Mouse (Mus musculus): Measurements from ENCODE around the gene Lce1k. TPM values are rescaled to one million over a fixed set of nuclear protein-coding genes. Genes with fewer than 3 reads are reported as not detected.

The Lce1k gene
- not detected for polyA plus RNA-seq (2014; fragmentation: Illumina TruSeq; extraction: RNeasy Lipid Tissue Mini Kit (QIAGEN cat#74804); ENCODE audit: low read depth, low replicate concordance)

GRCm38 (mm10) chr3:92807791-92808190, at the start of gene Lce1k:
Gene Lce1k (minus strand): TSS chr3:92807891.

GRCm38 (mm10) chr3:92851186-92851585, 43.5 kb upstream of the Lce1k start, which contains the start of gene Lce1l:
Gene Lce1l (minus strand): TSS chr3:92851286.

DNA sequence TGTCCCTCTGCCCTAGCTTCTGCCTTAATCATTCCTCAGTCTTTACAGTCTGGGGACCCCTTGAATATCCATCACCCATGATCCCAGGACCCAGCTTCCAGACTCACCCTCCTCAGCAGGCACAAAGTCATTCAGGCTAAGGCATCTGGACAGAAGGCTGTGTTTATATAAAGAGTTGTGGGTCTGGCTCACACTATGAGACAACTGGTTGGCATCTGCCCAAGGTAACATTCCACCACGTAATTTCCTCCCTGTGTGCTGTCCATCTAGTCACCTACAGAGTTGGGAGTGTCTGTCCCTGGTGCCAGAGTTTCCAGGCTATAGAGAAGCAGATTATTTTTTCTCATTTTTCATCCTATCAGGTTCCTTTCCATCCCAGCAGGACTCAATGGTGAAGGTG, 19.4 kb upstream of the Lce1k start, which contains the start of gene Kprp:
Kprp (minus strand) TSS at position 140 of the 400 bp plus-strand sequence.

DNA sequence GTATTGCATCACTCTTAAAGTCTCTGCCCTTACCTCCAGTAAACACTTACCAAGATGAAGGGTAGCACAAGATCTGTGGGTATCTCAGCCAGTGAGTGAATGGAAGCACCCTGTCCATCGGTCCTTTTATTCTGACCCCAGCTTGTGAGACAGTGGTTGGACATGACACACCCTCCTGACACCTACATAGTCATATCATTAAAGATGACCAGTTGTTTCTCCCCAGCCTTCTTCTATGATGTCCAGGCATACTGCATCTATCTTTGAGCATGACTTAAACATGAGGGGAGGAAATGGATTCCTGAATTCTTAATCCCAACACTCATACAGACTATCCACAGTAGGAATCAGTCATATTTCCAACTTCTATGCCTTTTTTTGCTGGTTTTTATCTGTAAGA, 17.3 kb downstream of the Lce1k start, which contains the start of gene Lce1j:
Lce1j (minus strand) TSS at position 101 of the 400 bp plus-strand sequence.

GRCm38 (mm10) chr3:92778799-92779198, 28.9 kb downstream of the Lce1k start, which contains the start of gene Lce1i:
Gene Lce1i (minus strand): TSS chr3:92778899.

DNA sequence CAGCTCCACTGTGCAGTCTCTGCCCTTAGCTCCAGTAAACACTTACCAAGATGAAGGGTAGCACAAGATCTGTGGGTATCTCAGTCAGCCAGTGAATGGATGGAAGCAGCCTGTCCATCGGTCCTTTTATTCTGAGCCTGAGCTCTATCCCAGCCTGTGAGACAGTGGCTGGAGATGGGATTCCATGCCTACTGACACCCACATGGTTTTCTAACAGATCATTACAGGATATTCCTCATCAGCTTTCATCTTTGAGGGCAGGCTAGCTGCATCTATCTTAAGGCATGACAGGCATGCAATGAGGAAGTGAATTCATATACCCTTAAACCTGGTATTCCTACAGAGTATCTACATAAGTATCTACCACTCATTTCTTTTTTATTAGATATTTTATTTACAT, 42.7 kb downstream of the Lce1k start, which contains the start of gene Lce1h:
Lce1h (minus strand) TSS at position 101 of the 400 bp plus-strand sequence.

Other genes with a start within 250 kb of the Lce1k start
- gene Ivl, start 234.2 kb downstream of the Lce1k start, polyA plus RNA-seq (2014; fragmentation: Illumina TruSeq; extraction: RNeasy Lipid Tissue Mini Kit (QIAGEN cat#74804); ENCODE audit: low read depth, low replicate concordance): not detected
- gene Smcp, start 218.9 kb downstream of the Lce1k start, polyA plus RNA-seq (2014; fragmentation: Illumina TruSeq; extraction: RNeasy Lipid Tissue Mini Kit (QIAGEN cat#74804); ENCODE audit: low read depth, low replicate concordance): 191 TPM
- not detected for gene 2210017I01Rik, start 200.4 kb downstream of the Lce1k start, polyA plus RNA-seq (2014; fragmentation: Illumina TruSeq; extraction: RNeasy Lipid Tissue Mini Kit (QIAGEN cat#74804); ENCODE audit: low read depth, low replicate concordance)
- not detected for gene Lce6a, start 186.2 kb downstream of the Lce1k start, polyA plus RNA-seq (2014; fragmentation: Illumina TruSeq; extraction: RNeasy Lipid Tissue Mini Kit (QIAGEN cat#74804); ENCODE audit: low read depth, low replicate concordance)
- gene Lce1a1, start 159.6 kb downstream of the Lce1k start, polyA plus RNA-seq (2014; fragmentation: Illumina TruSeq; extraction: RNeasy Lipid Tissue Mini Kit (QIAGEN cat#74804); ENCODE audit: low read depth, low replicate concordance): not detected
- not detected for gene Lce1b, start 151.0 kb downstream of the Lce1k start, polyA plus RNA-seq (2014; fragmentation: Illumina TruSeq; extraction: RNeasy Lipid Tissue Mini Kit (QIAGEN cat#74804); ENCODE audit: low read depth, low replicate concordance)
- not detected for gene Lce1a2, start 137.6 kb downstream of the Lce1k start, polyA plus RNA-seq (2014; fragmentation: Illumina TruSeq; extraction: RNeasy Lipid Tissue Mini Kit (QIAGEN cat#74804); ENCODE audit: low read depth, low replicate concordance)
- gene Lce1c, start 128.6 kb downstream of the Lce1k start, polyA plus RNA-seq (2014; fragmentation: Illumina TruSeq; extraction: RNeasy Lipid Tissue Mini Kit (QIAGEN cat#74804); ENCODE audit: low read depth, low replicate concordance): not detected
- not detected for gene Lce1d, start 120.7 kb downstream of the Lce1k start, polyA plus RNA-seq (2014; fragmentation: Illumina TruSeq; extraction: RNeasy Lipid Tissue Mini Kit (QIAGEN cat#74804); ENCODE audit: low read depth, low replicate concordance)
- not detected for gene Lce1e, start 98.8 kb downstream of the Lce1k start, polyA plus RNA-seq (2014; fragmentation: Illumina TruSeq; extraction: RNeasy Lipid Tissue Mini Kit (QIAGEN cat#74804); ENCODE audit: low read depth, low replicate concordance)
- gene Lce1f, start 87.5 kb downstream of the Lce1k start, polyA plus RNA-seq (2014; fragmentation: Illumina TruSeq; extraction: RNeasy Lipid Tissue Mini Kit (QIAGEN cat#74804); ENCODE audit: low read depth, low replicate concordance): not detected
- gene Gm38119, start 68.8 kb downstream of the Lce1k start, polyA plus RNA-seq (2014; fragmentation: Illumina TruSeq; extraction: RNeasy Lipid Tissue Mini Kit (QIAGEN cat#74804); ENCODE audit: low read depth, low replicate concordance): not detected
- not detected for gene Lce1g, start 55.6 kb downstream of the Lce1k start, polyA plus RNA-seq (2014; fragmentation: Illumina TruSeq; extraction: RNeasy Lipid Tissue Mini Kit (QIAGEN cat#74804); ENCODE audit: low read depth, low replicate concordance)
- gene Lce1h, start 42.8 kb downstream of the Lce1k start, polyA plus RNA-seq (2014; fragmentation: Illumina TruSeq; extraction: RNeasy Lipid Tissue Mini Kit (QIAGEN cat#74804); ENCODE audit: low read depth, low replicate concordance): not detected
- not detected for gene Lce1i, start 29.0 kb downstream of the Lce1k start, polyA plus RNA-seq (2014; fragmentation: Illumina TruSeq; extraction: RNeasy Lipid Tissue Mini Kit (QIAGEN cat#74804); ENCODE audit: low read depth, low replicate concordance)
- gene Lce1j, start 17.4 kb downstream of the Lce1k start, polyA plus RNA-seq (2014; fragmentation: Illumina TruSeq; extraction: RNeasy Lipid Tissue Mini Kit (QIAGEN cat#74804); ENCODE audit: low read depth, low replicate concordance): not detected
- not detected for gene Kprp, start 19.4 kb upstream of the Lce1k start, polyA plus RNA-seq (2014; fragmentation: Illumina TruSeq; extraction: RNeasy Lipid Tissue Mini Kit (QIAGEN cat#74804); ENCODE audit: low read depth, low replicate concordance)
- not detected for gene Lce1l, start 43.4 kb upstream of the Lce1k start, polyA plus RNA-seq (2014; fragmentation: Illumina TruSeq; extraction: RNeasy Lipid Tissue Mini Kit (QIAGEN cat#74804); ENCODE audit: low read depth, low replicate concordance)
- gene 2310050C09Rik, start 62.3 kb upstream of the Lce1k start, polyA plus RNA-seq (2014; fragmentation: Illumina TruSeq; extraction: RNeasy Lipid Tissue Mini Kit (QIAGEN cat#74804); ENCODE audit: low read depth, low replicate concordance): not detected
- not detected for gene Lce3a, start 118.3 kb upstream of the Lce1k start, polyA plus RNA-seq (2014; fragmentation: Illumina TruSeq; extraction: RNeasy Lipid Tissue Mini Kit (QIAGEN cat#74804); ENCODE audit: low read depth, low replicate concordance)
- gene Lce3b, start 125.1 kb upstream of the Lce1k start, polyA plus RNA-seq (2014; fragmentation: Illumina TruSeq; extraction: RNeasy Lipid Tissue Mini Kit (QIAGEN cat#74804); ENCODE audit: low read depth, low replicate concordance): not detected
- not detected for gene Lce3c, start 136.6 kb upstream of the Lce1k start, polyA plus RNA-seq (2014; fragmentation: Illumina TruSeq; extraction: RNeasy Lipid Tissue Mini Kit (QIAGEN cat#74804); ENCODE audit: low read depth, low replicate concordance)
- not detected for gene Lce3d, start 149.5 kb upstream of the Lce1k start, polyA plus RNA-seq (2014; fragmentation: Illumina TruSeq; extraction: RNeasy Lipid Tissue Mini Kit (QIAGEN cat#74804); ENCODE audit: low read depth, low replicate concordance)
- gene Lce3e, start 159.2 kb upstream of the Lce1k start, polyA plus RNA-seq (2014; fragmentation: Illumina TruSeq; extraction: RNeasy Lipid Tissue Mini Kit (QIAGEN cat#74804); ENCODE audit: low read depth, low replicate concordance): not detected
- gene Lce3f, start 184.3 kb upstream of the Lce1k start, polyA plus RNA-seq (2014; fragmentation: Illumina TruSeq; extraction: RNeasy Lipid Tissue Mini Kit (QIAGEN cat#74804); ENCODE audit: low read depth, low replicate concordance): not detected
- gene Crct1, start 207.8 kb upstream of the Lce1k start, polyA plus RNA-seq (2014; fragmentation: Illumina TruSeq; extraction: RNeasy Lipid Tissue Mini Kit (QIAGEN cat#74804); ENCODE audit: low read depth, low replicate concordance): not detected
- not detected for gene Lce1m, start 211.2 kb upstream of the Lce1k start, polyA plus RNA-seq (2014; fragmentation: Illumina TruSeq; extraction: RNeasy Lipid Tissue Mini Kit (QIAGEN cat#74804); ENCODE audit: low read depth, low replicate concordance)

Data from adipose tissue, adult 10 weeks (tissue).